Mouse (Mus musculus): ENCODE measurements at regions not wholly inside any gene's neighbourhood (a gene's known extent, or its start where the extent isn't known, plus 50 kb on each side); places are given as distances from the start of the nearest gene placed in this dataset.

DNA sequence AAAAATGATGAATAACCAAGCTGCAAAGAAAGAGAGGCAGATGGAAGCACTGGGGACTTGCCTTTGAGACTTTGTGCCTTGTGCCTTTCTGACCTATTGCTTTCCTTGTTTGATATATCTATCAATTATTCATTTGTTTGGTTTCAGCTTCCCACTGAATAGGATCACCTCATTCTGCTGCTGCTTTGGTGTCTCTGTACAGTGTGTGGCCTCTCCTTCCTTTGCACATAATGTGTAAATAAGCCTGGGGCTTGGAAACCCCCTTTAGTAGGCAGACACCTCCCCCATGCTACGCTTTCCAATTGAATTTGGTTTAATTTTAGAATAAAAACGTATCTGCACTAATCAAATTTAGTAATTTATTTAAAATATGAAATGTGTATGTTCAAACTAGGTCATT is 112.8 kb upstream of the Cwc22 start:
- TF ChIP-seq POLR2A (IDR thresholded peaks at IDR 0.05; ENCODE audit: borderline replicate concordance, insufficient read depth, low read length) (no peak), CTCF (IDR thresholded peaks at IDR 0.05; ENCODE audit: borderline replicate concordance, insufficient read depth, low read depth, low read length) (no peak)
